Mouse (Mus musculus): ENCODE data around the gene Mfsd2a. TPM values are rescaled to one million over a fixed set of nuclear protein-coding genes. Genes with fewer than 3 reads are reported as not detected.

The Mfsd2a gene
- polyA plus RNA-seq, 1 experiment from 2014 or later, result 22.6 TPM

- H3K9me3 ChIP-seq (replicated peaks), result no peaks in the 10 kb centered on the region
- H3K36me3 ChIP-seq, result peaks cover 99% of the 10 kb centered on the region
- WGBS, result 95% methylated on average over 8 of the region's 8 CpGs
- no peaks in the 10 kb centered on the region for H3K4me1 ChIP-seq
- no peaks in the 10 kb centered on the region for H3K27me3 ChIP-seq (ENCODE audit: low read depth, poor library complexity, severe bottlenecking)
- H3K27ac ChIP-seq (replicated peaks), result no peak overlapping the region
- no peak for DNase-seq (ENCODE audit: low spot score)
- H3K4me3 ChIP-seq, result no peak overlapping the region
These were observed 11.9 kb downstream of the Mfsd2a start for GRCm38 (mm10) chr4:122949096-122949495.

DNA sequence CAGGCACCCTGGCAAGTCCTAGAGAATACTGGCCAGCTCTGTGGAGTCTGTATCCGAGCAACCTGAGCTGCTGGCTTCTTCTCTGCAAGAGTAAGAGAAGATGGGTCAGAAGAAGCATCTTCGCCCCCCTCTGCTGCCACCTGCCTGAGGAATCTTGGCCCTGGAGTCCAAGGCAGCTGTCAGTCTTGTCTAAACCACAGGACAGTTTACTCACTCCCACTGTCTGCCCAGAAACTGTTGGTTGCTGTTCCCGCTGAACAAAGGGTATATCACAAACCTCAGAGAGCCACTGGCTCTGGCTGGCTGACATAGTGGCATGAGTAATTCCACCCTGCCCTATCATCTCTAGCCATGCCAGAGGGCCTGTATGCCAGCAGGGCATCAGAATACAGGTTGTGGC, 13.8 kb downstream of the Mfsd2a start:
- WGBS, result 87% methylated on average over 3 of the region's 3 CpGs
- Histone ChIP-seq H3K4me3 (no peak overlapping the region), H3K9me3 (replicated peaks) (no peaks in the 10 kb centered on the region), H3K27ac (replicated peaks) (no peak overlapping the region), H3K27me3 (ENCODE audit: low read depth, poor library complexity, severe bottlenecking) (no peaks in the 10 kb centered on the region), H3K36me3 (peaks cover 86% of the 10 kb centered on the region), H3K4me1 (no peaks in the 10 kb centered on the region)
- no peak for DNase-seq (ENCODE audit: low spot score)

DNA sequence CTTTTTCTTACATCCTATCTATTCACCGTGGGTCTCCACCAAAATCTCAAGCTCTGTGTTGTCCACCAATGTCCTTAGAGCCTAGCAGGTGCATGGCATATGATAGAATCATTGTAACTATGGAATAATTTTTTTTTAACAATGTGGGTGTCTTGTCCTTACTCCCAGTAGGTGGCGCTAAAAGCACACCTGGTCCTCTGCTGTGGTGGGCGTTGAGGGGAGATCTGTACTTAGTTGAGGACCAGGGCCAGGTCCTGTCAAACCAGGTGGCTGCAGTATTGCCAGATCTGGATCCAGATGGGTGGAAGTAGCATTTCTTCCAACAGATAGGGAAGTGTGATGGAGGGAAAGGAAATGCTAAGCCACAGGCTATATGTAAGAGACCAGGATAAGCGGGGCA, 16.6 kb downstream of the Mfsd2a start:
- Histone ChIP-seq H3K4me1 (no peaks in the 10 kb centered on the region), H3K36me3 (peaks cover 61% of the 10 kb centered on the region), H3K9me3 (replicated peaks) (no peaks in the 10 kb centered on the region), H3K27me3 (ENCODE audit: low read depth, poor library complexity, severe bottlenecking) (no peaks in the 10 kb centered on the region), H3K27ac (replicated peaks) (no peak overlapping the region), H3K4me3 (no peak overlapping the region)
- WGBS, result 29% methylated on average over 4 of the region's 4 CpGs
- DNase-seq (ENCODE audit: low spot score), result peak; percentile 51

GRCm38 (mm10) chr4:122939048-122939796, 21.8 kb downstream of the Mfsd2a start:
- no peak for DNase-seq (ENCODE audit: low spot score)
- Histone ChIP-seq H3K36me3 (peaks cover 9% of the 10 kb centered on the region; the same call in 1 of the 2 replicates), H3K27ac (replicated peaks) (no peak overlapping the region), H3K4me3 (no peak overlapping the region), H3K4me1 (no peaks in the 10 kb centered on the region), H3K9me3 (replicated peaks) (no peaks in the 10 kb centered on the region), H3K27me3 (ENCODE audit: low read depth, poor library complexity, severe bottlenecking) (no peaks in the 10 kb centered on the region)
- WGBS, result 95% methylated on average over 2 of the region's 2 CpGs

DNA sequence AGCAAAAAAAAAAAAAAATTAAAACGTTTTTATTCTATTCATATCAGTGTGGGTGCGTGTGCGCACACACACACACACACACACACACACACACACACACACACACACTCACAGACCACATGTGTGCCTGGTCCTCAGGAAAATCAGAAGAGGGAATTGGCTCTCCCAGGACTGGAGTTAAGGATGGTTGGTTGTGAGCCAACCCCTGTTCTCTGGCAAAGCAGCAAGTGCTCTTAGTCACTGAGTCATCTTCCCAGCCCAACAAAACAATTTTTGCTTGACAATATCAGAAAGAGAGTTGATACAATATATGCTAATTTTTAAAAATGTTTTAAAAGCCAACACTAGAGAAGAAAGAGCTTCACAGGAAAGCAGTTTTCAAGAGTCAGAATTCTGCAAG, 23.5 kb downstream of the Mfsd2a start:
- H3K36me3 ChIP-seq, result 0 out of 2 replicates have a peak, but pooled peaks cover 5% of the 10 kb centered on the region
- H3K4me1 ChIP-seq, result no peaks in the 10 kb centered on the region
- no peak for DNase-seq (ENCODE audit: low spot score)
- no peak overlapping the region for H3K4me3 ChIP-seq
- H3K9me3 ChIP-seq (replicated peaks), result no peaks in the 10 kb centered on the region
- no peak overlapping the region for H3K27ac ChIP-seq (replicated peaks)
- 78% methylated on average over 3 of the region's 3 CpGs for WGBS
- no peaks in the 10 kb centered on the region for H3K27me3 ChIP-seq (ENCODE audit: low read depth, poor library complexity, severe bottlenecking)

DNA sequence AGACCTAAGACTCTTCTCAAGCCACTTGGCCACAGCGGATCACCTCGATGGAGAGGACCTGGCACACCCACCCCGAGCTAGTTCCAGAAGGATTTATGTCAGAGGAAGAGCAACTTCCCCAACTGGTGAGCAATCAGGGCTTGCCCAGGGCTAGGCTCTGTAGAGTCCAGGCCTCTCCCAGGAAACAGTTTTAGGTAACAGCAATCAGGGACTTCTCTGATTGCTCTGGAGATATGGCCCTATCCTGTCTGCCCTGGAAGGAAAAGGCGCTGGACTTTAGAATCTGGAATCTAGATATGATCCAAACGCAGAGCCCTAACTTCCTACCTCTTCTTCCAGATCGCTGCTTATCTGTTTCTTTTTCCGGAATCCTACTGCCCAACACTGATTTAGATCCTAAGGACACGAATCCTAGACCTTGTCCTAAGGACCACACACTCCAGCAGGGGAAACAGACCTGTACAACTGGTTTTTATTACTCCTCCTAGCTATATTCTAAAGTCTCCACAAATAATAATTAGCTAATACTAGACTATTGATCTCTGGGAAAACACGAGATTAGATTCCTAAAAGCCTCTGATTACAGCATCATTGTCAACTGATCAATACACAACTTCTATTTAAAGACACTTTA, 25.4 kb downstream of the Mfsd2a start:
- no peaks in the 10 kb centered on the region for H3K27me3 ChIP-seq (ENCODE audit: low read depth, poor library complexity, severe bottlenecking)
- H3K27ac ChIP-seq (replicated peaks), result no peak overlapping the region
- no peak overlapping the region for H3K4me3 ChIP-seq
- no peaks in the 10 kb centered on the region for H3K36me3 ChIP-seq
- no peaks in the 10 kb centered on the region for H3K9me3 ChIP-seq (replicated peaks)
- 89% methylated on average over 9 of the region's 9 CpGs for WGBS
- DNase-seq (ENCODE audit: low spot score), result no peak
- no peaks in the 10 kb centered on the region for H3K4me1 ChIP-seq

- H3K36me3 ChIP-seq, result no peaks in the 10 kb centered on the region
- H3K27ac ChIP-seq (replicated peaks), result no peak overlapping the region
- WGBS, result 44% methylated on average over 3 of the region's 3 CpGs
- no peaks in the 10 kb centered on the region for H3K4me1 ChIP-seq
- DNase-seq (ENCODE audit: low spot score), result no peak
- H3K4me3 ChIP-seq, result no peak overlapping the region
- no peaks in the 10 kb centered on the region for H3K27me3 ChIP-seq (ENCODE audit: low read depth, poor library complexity, severe bottlenecking)
- no peaks in the 10 kb centered on the region for H3K9me3 ChIP-seq (replicated peaks)
These were observed 27.1 kb downstream of the Mfsd2a start for GRCm38 (mm10) chr4:122933857-122934256.

GRCm38 (mm10) chr4:122933051-122933591, 27.9 kb downstream of the Mfsd2a start:
- WGBS, result 83% methylated on average over 3 of the region's 3 CpGs
- Histone ChIP-seq H3K9me3 (replicated peaks) (no peaks in the 10 kb centered on the region), H3K4me1 (no peaks in the 10 kb centered on the region), H3K27me3 (ENCODE audit: low read depth, poor library complexity, severe bottlenecking) (no peaks in the 10 kb centered on the region), H3K36me3 (no peaks in the 10 kb centered on the region), H3K4me3 (no peak overlapping the region), H3K27ac (replicated peaks) (no peak overlapping the region)
- no peak for DNase-seq (ENCODE audit: low spot score)

- Histone ChIP-seq H3K4me3 (no peak overlapping the region), H3K4me1 (no peaks in the 10 kb centered on the region), H3K9me3 (replicated peaks) (no peaks in the 10 kb centered on the region), H3K27me3 (ENCODE audit: low read depth, poor library complexity, severe bottlenecking) (no peaks in the 10 kb centered on the region), H3K27ac (replicated peaks) (no peak overlapping the region), H3K36me3 (no peaks in the 10 kb centered on the region)
- DNase-seq (ENCODE audit: low spot score), result no peak
- 75% methylated on average over 8 of the region's 8 CpGs for WGBS
These were observed 28.6 kb downstream of the Mfsd2a start for GRCm38 (mm10) chr4:122932239-122932978.

GRCm38 (mm10) chr4:122930939-122931590, 29.9 kb downstream of the Mfsd2a start:
- WGBS, result 84% methylated on average over 2 of the region's 2 CpGs

DNA sequence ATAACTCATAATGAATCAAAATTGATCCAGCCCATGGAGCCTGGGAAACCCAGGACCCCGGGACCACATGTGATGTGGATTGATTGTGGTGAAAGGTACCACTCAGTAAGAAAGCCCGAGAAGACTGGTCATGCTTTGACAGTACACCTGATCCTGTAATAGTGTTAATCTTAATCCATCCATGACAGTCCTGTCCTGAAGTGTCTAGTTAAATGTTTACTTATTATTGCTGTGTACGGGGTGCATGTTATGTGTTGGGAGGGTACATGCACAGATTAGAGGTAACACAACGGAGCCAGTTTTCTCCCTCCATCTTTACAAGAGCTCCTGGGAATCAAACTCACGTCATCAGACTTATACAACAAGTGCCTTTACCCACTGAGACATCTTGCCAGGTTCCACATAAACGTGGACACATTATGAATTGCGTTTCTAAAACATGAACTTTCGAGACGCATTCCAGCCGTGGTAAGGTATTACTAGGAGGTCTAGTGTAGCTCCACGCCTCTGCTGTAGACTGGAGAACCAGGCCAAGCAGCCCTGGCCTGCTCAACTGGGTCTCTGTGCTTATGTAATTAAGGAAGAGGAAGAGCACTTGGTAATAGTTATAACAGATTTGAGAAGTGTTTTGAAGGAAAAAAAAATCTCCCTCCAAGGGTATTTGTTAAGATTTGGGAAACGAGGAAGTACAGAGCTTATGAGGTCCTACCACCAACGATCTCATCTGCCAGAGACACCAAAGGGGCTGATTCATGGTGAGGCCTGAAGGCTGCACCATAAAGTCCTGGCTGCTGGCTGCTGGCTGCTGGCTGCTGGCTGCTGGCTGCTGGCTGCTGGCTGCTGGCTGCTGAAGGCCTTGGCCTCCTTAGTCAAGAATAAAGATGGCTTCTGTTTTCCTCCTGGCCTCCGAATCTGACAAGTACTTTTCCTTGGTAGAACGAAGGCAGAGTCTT, 37.3 kb downstream of the Mfsd2a start:
- no peak for DNase-seq (ENCODE audit: low spot score)
- peaks cover 16% of the 10 kb centered on the region for H3K4me1 ChIP-seq
- WGBS, result 89% methylated on average over 15 of the region's 15 CpGs
- H3K36me3 ChIP-seq, result no peaks in the 10 kb centered on the region
- peak overlapping the region; percentile 67 for H3K27ac ChIP-seq (replicated peaks)
- no peaks in the 10 kb centered on the region for H3K9me3 ChIP-seq (replicated peaks)
- H3K4me3 ChIP-seq, result no peak overlapping the region
- no peaks in the 10 kb centered on the region for H3K27me3 ChIP-seq (ENCODE audit: low read depth, poor library complexity, severe bottlenecking)

More at GRCm38 (mm10) chr4:122930939-122931590, 29.9 kb downstream of the Mfsd2a start:
- Histone ChIP-seq H3K27me3 (ENCODE audit: low read depth, poor library complexity, severe bottlenecking) (no peaks in the 10 kb centered on the region), H3K9me3 (replicated peaks) (no peaks in the 10 kb centered on the region), H3K4me3 (no peak overlapping the region), H3K4me1 (no peaks in the 10 kb centered on the region), H3K36me3 (no peaks in the 10 kb centered on the region), H3K27ac (replicated peaks) (no peak overlapping the region)
- DNase-seq (ENCODE audit: low spot score), result no peak

Data from midbrain, embryonic 10.5 days (tissue).